Comparison of ENCODE assay signal across 28 mouse cellular contexts in genomic region chr4:123548317-123548716, GRCm38 (mm10).
DNase-seq lines count a peak whose midpoint lies in the region; ATAC-seq and TF ChIP-seq lines count a peak whose summit lies in the region.
"Had no signal": no experiment of that assay in that cellular context is flagged by ENCODE, and none has a peak within 500 bp of the region (broad histone marks: within the 10 kb centered on the region; RNA-seq: fewer than 3 reads in every experiment).

No protein-coding gene starts in this region.

- no peaks in the 10 kb centered on the region for H3K9me3 ChIP-seq in heart, embryonic 13.5 days
- H3K9me3 ChIP-seq in heart, embryonic 11.5 days (replicated peaks; ENCODE audit: control insufficient read depth, low read length), result no peaks in the 10 kb centered on the region
- H3K9me3 ChIP-seq in CH12.LX (replicated peaks; ENCODE audit: low read length), result no peaks in the 10 kb centered on the region
- H3K9me3 ChIP-seq: embryonic facial prominence, embryonic 13.5 days; forebrain, embryonic 10.5 days; forebrain, embryonic 15.5 days; G1E; hindbrain, embryonic 13.5 days; limb, embryonic 13.5 days; lung, embryonic 15.5 days; midbrain, embryonic 10.5 days; neural tube, embryonic 15.5 days had no signal

- no peak for TF ChIP-seq CTCF in CH12.LX (conservative IDR thresholded peaks at IDR 0.05 in 1 of 2, IDR thresholded peaks at IDR 0.05 in 1 of 2; ENCODE audit: low read depth in 2 of 2, low read length in 2 of 2)

- H3K4me1 ChIP-seq in heart, embryonic 13.5 days, result peaks cover 31% of the 10 kb centered on the region
- peaks cover 12% of the 10 kb centered on the region for H3K4me1 ChIP-seq in heart, embryonic 11.5 days (ENCODE audit: control insufficient read depth, insufficient read depth, low read length)
- H3K4me1 ChIP-seq in CH12.LX (ENCODE audit: control insufficient read depth in 1 of 2, insufficient read depth in 2 of 2), result peaks cover 11 to 76% of the 10 kb centered on the region in 2 experiments
- H3K4me1 ChIP-seq: hindbrain, embryonic 13.5 days; neural tube, embryonic 15.5 days had no signal

- H3K9ac ChIP-seq in heart, embryonic 13.5 days, result no peak overlapping the region
- no peak overlapping the region for H3K9ac ChIP-seq in heart, embryonic 11.5 days (ENCODE audit: low read depth, low read length)
- no peak overlapping the region; the same call in 1 of the 2 replicates for H3K9ac ChIP-seq in CH12.LX (ENCODE audit: insufficient read depth, low read depth)
- H3K9ac ChIP-seq: embryonic facial prominence, embryonic 13.5 days; forebrain, embryonic 15.5 days; hindbrain, embryonic 13.5 days; limb, embryonic 13.5 days; lung, embryonic 15.5 days; neural tube, embryonic 15.5 days had no signal

- DNase-seq in cerebellum, postnatal 36 days, result peak; percentile 32 to 46
- DNase-seq in cerebellum, adult 11-12 months, result no peak
- DNase-seq in A20 (ENCODE audit: low read depth, low spot score), result peak; percentile 42
- peak; percentile 50 for DNase-seq in CH12.LX (ENCODE audit: extremely low read depth)
- no peak for DNase-seq in embryo, embryonic 9.5 days (ENCODE audit: extremely low spot score)
- DNase-seq: adrenal gland, postnatal 14 days; embryo, embryonic 11 days; gastrocnemius, postnatal 10 days; heart, postnatal 36 days; kidney, adult 8-10 months; kidney, postnatal 4 days; retina, postnatal 1 day; right cerebral cortex, postnatal 14 days; thymus, postnatal 4 days had no signal

- peaks cover 10% of the 10 kb centered on the region for H3K79me2 ChIP-seq in CH12.LX (replicated peaks; ENCODE audit: control insufficient read depth, extremely low read depth, insufficient read depth, poor library complexity, severe bottlenecking)

- TF ChIP-seq POLR2A in CH12.LX (IDR thresholded peaks at IDR 0.05; ENCODE audit: low read depth, low read length), result no peak

- no peak overlapping the region for H3K4me2 ChIP-seq in heart, embryonic 13.5 days
- no peak overlapping the region for H3K4me2 ChIP-seq in heart, embryonic 11.5 days
- no peak overlapping the region for H3K4me2 ChIP-seq in CH12.LX (ENCODE audit: insufficient read depth, low read depth, poor library complexity, severe bottlenecking)
- H3K4me2 ChIP-seq: embryonic facial prominence, embryonic 13.5 days; forebrain, embryonic 15.5 days; hindbrain, embryonic 13.5 days; limb, embryonic 13.5 days; liver, embryonic 11.5 days; lung, embryonic 15.5 days; neural tube, embryonic 15.5 days had no signal

- H3K27ac ChIP-seq in heart, embryonic 13.5 days (replicated peaks), result 0 out of 2 replicates have a peak overlapping the region, but pooled peaks have one; percentile 36
- no peak overlapping the region for H3K27ac ChIP-seq in heart, embryonic 11.5 days (ENCODE audit: low read depth, low read length)
- no peak overlapping the region; the same call in 1 of the 2 replicates for H3K27ac ChIP-seq in CH12.LX (ENCODE audit: insufficient read depth, low read depth)
- H3K27ac ChIP-seq: embryonic facial prominence, embryonic 13.5 days; forebrain, embryonic 10.5 days; forebrain, embryonic 15.5 days; hindbrain, embryonic 13.5 days; kidney, postnatal 0 days; limb, embryonic 13.5 days; lung, embryonic 15.5 days; midbrain, embryonic 10.5 days; neural tube, embryonic 15.5 days had no signal

- dilution Hi-C loops in CH12.LX (cut with MboI; ENCODE audit: extremely low pct_ligation_motif_present, extremely low pct_unique_long_range_greater_than_20kb, low sequenced_read_pairs), result no loop called here

- TF ChIP-seq EP300 in CH12.LX (IDR thresholded peaks at IDR 0.05; ENCODE audit: low read length), result peak; percentile 52; the same call in 1 of the 2 replicates

- in situ Hi-C loops in CH12.LX (cut with MboI; ENCODE audit: low pct_ligation_motif_present, low pct_unique_long_range_greater_than_20kb, low sequenced_read_pairs), result no loop called here

- H3K27me3 ChIP-seq in heart, embryonic 13.5 days (replicated peaks), result no peaks in the 10 kb centered on the region
- no peaks in the 10 kb centered on the region for H3K27me3 ChIP-seq in heart, embryonic 11.5 days (ENCODE audit: control insufficient read depth, insufficient read depth, low read length)
- no peaks in the 10 kb centered on the region for H3K27me3 ChIP-seq in CH12.LX (replicated peaks)
- H3K27me3 ChIP-seq: embryonic facial prominence, embryonic 13.5 days; forebrain, embryonic 15.5 days; hindbrain, embryonic 13.5 days; limb, embryonic 13.5 days; lung, embryonic 15.5 days; neural tube, embryonic 15.5 days had no signal

- ATAC-seq in heart, embryonic 13.5 days (ENCODE audit: extremely low read depth, insufficient number of reproducible peaks, low FRiP score, low TSS enrichment), result no peak
- no peak for ATAC-seq in heart, embryonic 11.5 days (replicated peaks; ENCODE audit: insufficient number of reproducible peaks, low FRiP score, low TSS enrichment)
- ATAC-seq: forebrain, embryonic 15.5 days; intestine, embryonic 16.5 days had no signal

- H3K36me3 ChIP-seq in heart, embryonic 13.5 days, result peaks cover 35% of the 10 kb centered on the region
- H3K36me3 ChIP-seq in heart, embryonic 11.5 days (ENCODE audit: control insufficient read depth, insufficient read depth, low read length), result peaks cover 3% of the 10 kb centered on the region; the same call in 1 of the 2 replicates
- peaks cover 24 to 59% of the 10 kb centered on the region in 2 experiments for H3K36me3 ChIP-seq in CH12.LX (replicated peaks in 1 of 2; ENCODE audit: control insufficient read depth in 1 of 2, insufficient read depth in 1 of 2, low read length in 1 of 2)
- H3K36me3 ChIP-seq: embryonic facial prominence, embryonic 13.5 days; G1E had no signal

- TF ChIP-seq RAD21 in CH12.LX (IDR thresholded peaks at IDR 0.05; ENCODE audit: low read depth, low read length), result no peak

- no peak overlapping the region for H3K4me3 ChIP-seq in heart, embryonic 13.5 days
- no peak overlapping the region for H3K4me3 ChIP-seq in heart, embryonic 11.5 days (ENCODE audit: low read depth, low read length)
- H3K4me3 ChIP-seq in CH12.LX (replicated peaks in 1 of 3; ENCODE audit: low read depth in 2 of 3, low read length in 2 of 3, poor library complexity in 1 of 3), result no peak overlapping the region
- H3K4me3 ChIP-seq: embryonic facial prominence, embryonic 13.5 days; forebrain, embryonic 10.5 days; forebrain, embryonic 15.5 days; hindbrain, embryonic 13.5 days; limb, embryonic 13.5 days; lung, embryonic 15.5 days; midbrain, embryonic 10.5 days; neural tube, embryonic 15.5 days had no signal

- WGBS in heart, embryonic 13.5 days, result 65% methylated on average over 3 of the region's 3 CpGs
- 80% methylated on average over 3 of the region's 3 CpGs for WGBS in heart, embryonic 11.5 days (ENCODE audit: insufficient replicate concordance)

TF ChIP-seq in CH12.LX, 34 proteins besides CTCF, POLR2A, EP300 and RAD21 (continues in another document):
- TF ChIP-seq MAFK (IDR thresholded peaks at IDR 0.05; ENCODE audit: insufficient replicate concordance, low read length) (no peak), E2F4 (IDR thresholded peaks at IDR 0.05; ENCODE audit: insufficient replicate concordance, low read depth, low read length) (no peak), NRF1 (IDR thresholded peaks at IDR 0.05; ENCODE audit: low read depth, low read length) (no peak), JUN (IDR thresholded peaks at IDR 0.05; ENCODE audit: insufficient read depth, low read depth, low read length) (no peak), ZMIZ1 (IDR thresholded peaks at IDR 0.05; ENCODE audit: low read depth, low read length) (no peak), HCFC1 (IDR thresholded peaks at IDR 0.05; ENCODE audit: low read depth, low read length) (no peak), USF2 (conservative IDR thresholded peaks at IDR 0.05; ENCODE audit: low read depth, low read length) (no peak), MAZ (IDR thresholded peaks at IDR 0.05; ENCODE audit: low read depth, low read length) (no peak), SMC3 (IDR thresholded peaks at IDR 0.05; ENCODE audit: low read depth, low read length) (no peak), IRF4 (IDR thresholded peaks at IDR 0.05; ENCODE audit: low read depth, low read length) (peak; percentile 36), USF1 (IDR thresholded peaks at IDR 0.05; ENCODE audit: low read depth, low read length) (no peak), MXI1 (IDR thresholded peaks at IDR 0.05; ENCODE audit: low read depth, low read length) (peak; percentile 83), MYC (IDR thresholded peaks at IDR 0.05; ENCODE audit: low read depth, low read length) (peak; percentile 29; the same call in 1 of the 2 replicates), PAX5 (IDR thresholded peaks at IDR 0.05; ENCODE audit: low read length) (no peak), NELFE (IDR thresholded peaks at IDR 0.05; ENCODE audit: low read depth, low read length) (no peak), SIN3A (IDR thresholded peaks at IDR 0.05; ENCODE audit: low read length) (peak; percentile 72), CHD2 (IDR thresholded peaks at IDR 0.05; ENCODE audit: low read length) (no peak), ETS1 (conservative IDR thresholded peaks at IDR 0.05; ENCODE audit: low read depth, low read length) (peak; percentile 56), UBTF (IDR thresholded peaks at IDR 0.05; ENCODE audit: low read depth, low read length) (no peak), KAT2A (IDR thresholded peaks at IDR 0.05; ENCODE audit: insufficient replicate concordance, low read length) (no peak), MAX (IDR thresholded peaks at IDR 0.05; ENCODE audit: low read length) (peak; percentile 33; the same call in 1 of the 2 replicates), ZKSCAN1 (IDR thresholded peaks at IDR 0.05; ENCODE audit: borderline replicate concordance, low read depth, low read length) (no peak), ELF1 (IDR thresholded peaks at IDR 0.05; ENCODE audit: low read depth, low read length) (peak; percentile 37; the same call in 1 of the 2 replicates), TCF12 (IDR thresholded peaks at IDR 0.05; ENCODE audit: low read depth, low read length) (peak; percentile 60), ZC3H11A (IDR thresholded peaks at IDR 0.05; ENCODE audit: low read depth, low read length) (no peak), POLR2AphosphoS2 (IDR thresholded peaks at IDR 0.05; ENCODE audit: low read depth, low read length) (no peak), BHLHE40 (IDR thresholded peaks at IDR 0.05; ENCODE audit: low read depth, low read length) (no peak), CHD1 (IDR thresholded peaks at IDR 0.05; ENCODE audit: low read depth, low read length) (no peak), TBP (conservative IDR thresholded peaks at IDR 0.05; ENCODE audit: low read depth, low read length) (no peak), RCOR1 (conservative IDR thresholded peaks at IDR 0.05; ENCODE audit: low read depth, low read length) (no peak), ZNF384 (IDR thresholded peaks at IDR 0.05; ENCODE audit: low read depth, low read length) (peak; percentile 43; the same call in 1 of the 2 replicates), JUND (conservative IDR thresholded peaks at IDR 0.05; ENCODE audit: low read depth, low read length) (no peak), MEF2A (IDR thresholded peaks at IDR 0.05; ENCODE audit: borderline replicate concordance, low read depth, low read length) (peak; percentile 92)

Comparison
In these comparisons a context has a peak if more than half of its experiments do, and no peak if none do; other contexts are left out.
1. DNase-seq: peak in cerebellum, postnatal 36 days (2 of 2), A20 (single experiment) and CH12.LX (single experiment); none in cerebellum, adult 11-12 months (single experiment) and embryo, embryonic 9.5 days (single experiment).